Mouse (Mus musculus) hindbrain, postnatal 0 days (tissue): ENCODE results near the gene Kmt2c. TPM values are rescaled to one million over a fixed set of nuclear protein-coding genes. Genes with fewer than 3 reads are reported as not detected.
A peak's percentile ranks its signal among the peaks of the same experiment; 100 is the strongest.

Experiments used
- ATAC-seq: fragments of 200-750 bp; cut with Nextera tagmentation; 2 replicates; pipeline ENCODE4 v1.8.0; 2017; ENCODE audit warnings: mild to moderate bottlenecking, moderate TSS enrichment, moderate library complexity
- DNase-seq: peaks from one replicate; pipeline ENCODE4 v3.0.0-alpha.2; 2015; ENCODE audit warnings: low spot score
- H3K27ac ChIP-seq: fragments of 300-500 bp; sonication (generic); 2 replicates; pipeline ENCODE4 v1.5.1; 2014; ENCODE audit warnings: mild to moderate bottlenecking
- H3K27me3 ChIP-seq: fragments of 300-500 bp; sonication (generic); 2 replicates; pipeline ENCODE4 v1.6.1; 2014; ENCODE audit warnings: low read length, mixed read lengths; ENCODE audit not compliant: insufficient read depth
- H3K36me3 ChIP-seq: fragments of 300-500 bp; sonication (generic); 2 replicates; pipeline ENCODE4 v1.6.1; 2014; ENCODE audit warnings: low read length, mixed read lengths; ENCODE audit not compliant: insufficient read depth
- H3K4me1 ChIP-seq: fragments of 300-500 bp; sonication (generic); 2 replicates; pipeline ENCODE4 v1.6.1; 2014; ENCODE audit warnings: antibody characterized with exemption, low read length, mixed read lengths; ENCODE audit not compliant: insufficient read depth
- H3K4me2 ChIP-seq: fragments of 300-500 bp; sonication (generic); 2 replicates; pipeline ENCODE4 v1.6.1; 2014; ENCODE audit warnings: low read depth, mild to moderate bottlenecking, low read length, moderate library complexity, mixed read lengths
- H3K4me3 ChIP-seq: fragments of 300-500 bp; sonication (generic); 2 replicates; pipeline ENCODE4 v1.5.1; 2014; ENCODE audit warnings: low read length
- H3K9ac ChIP-seq: fragments of 300-500 bp; sonication (generic); replicated peaks from 2 replicates; pipeline ENCODE4 v1.6.1; 2014; ENCODE audit warnings: mild to moderate bottlenecking, low read length, moderate library complexity, mixed read lengths
- H3K9me3 ChIP-seq: fragments of 300-500 bp; sonication (generic); 2 replicates; pipeline ENCODE4 v1.6.1; 2016; ENCODE audit warnings: low read length, mixed read lengths
- CTCF ChIP-seq: IDR thresholded peaks from 2 replicates; pipeline ENCODE4 v1.5.1; 2016; ENCODE audit warnings: antibody characterized with exemption, control low read depth, low read depth
- WGBS: fragments of 180-500 bp; shearing (Covaris S2); extraction: QIAGEN DNeasy Blood & Tissue Kit; methylation state at CpG from one replicate; pipeline ENCODE4 v1.1.7; 2014; 5-methylcytosine and 5-hydroxymethylcytosine counted together
- polyA plus RNA-seq: library from polyadenylated mRNA; unstranded; fragments of >200 nt; fragmentation: Nextera tagmentation; extraction: Ambion mirVana; gene quantifications from 2 replicates; pipeline ENCODE4 v1.2.1, GENCODE M21; 2015
- total RNA-seq: library from RNA; depleted of rRNA; stranded (reverse); fragments of >200 nt; gene quantifications from 2 replicates; pipeline ENCODE4 v1.2.3, GENCODE M21; 2014

Kmt2c gene
- total and polyA plus RNA-seq, 2 experiments from 2014 or later = 10.8 to 46.5 TPM

DNA sequence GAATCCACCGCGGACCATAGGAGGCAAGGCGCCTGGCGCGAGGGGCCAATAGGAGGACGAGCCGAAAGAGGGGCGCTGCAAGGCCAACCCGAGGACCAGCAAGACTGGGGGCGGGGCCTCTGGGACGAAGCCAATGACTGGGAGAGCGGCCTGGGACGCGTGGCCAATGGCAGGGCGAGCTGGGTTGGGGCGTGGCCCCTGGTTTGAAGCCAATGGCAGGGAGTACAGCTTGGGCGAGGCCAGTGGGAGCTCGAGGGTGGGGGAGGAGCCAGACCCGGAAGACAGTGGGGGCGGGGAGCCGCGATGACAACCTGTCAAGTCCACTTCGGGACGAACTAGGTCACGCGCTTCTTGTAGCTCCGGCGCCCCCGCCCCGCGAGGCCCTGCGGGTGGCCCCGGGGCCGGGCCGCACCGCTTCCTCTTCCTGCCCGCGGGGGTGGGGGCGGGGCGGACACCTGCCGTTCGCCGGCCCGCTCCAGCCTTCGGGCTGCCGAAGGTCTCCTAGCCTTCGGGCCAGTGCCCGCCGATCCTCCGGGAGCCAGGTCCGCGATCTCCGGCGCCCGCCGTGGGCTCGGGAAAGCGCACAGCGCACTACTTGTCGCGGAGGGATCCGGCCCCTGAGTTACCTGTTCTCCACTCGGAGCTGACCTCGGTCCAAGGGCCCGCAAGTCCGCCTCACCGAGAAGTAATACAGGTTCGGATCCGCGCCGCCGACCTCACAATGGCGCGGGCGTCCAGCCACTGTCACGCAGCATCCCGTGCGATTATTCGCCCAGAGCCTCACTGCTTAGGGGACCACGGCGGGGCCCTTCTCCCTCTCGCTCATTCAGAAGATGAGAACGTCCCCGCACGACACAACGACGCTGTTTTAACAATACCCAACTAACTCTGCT, 31.2 kb upstream of the Kmt2c start:
- peak overlapping the region; percentile 96 for H3K27ac ChIP-seq
- WGBS = under 1% methylated on average over 84 of the region's 87 CpGs
- H3K36me3 ChIP-seq = no peaks in the 10 kb centered on the region
- H3K9me3 ChIP-seq = no peaks in the 10 kb centered on the region
- peak overlapping the region; percentile 77 for H3K9ac ChIP-seq
- DNase-seq (peak; percentile 100), ATAC-seq (peak; percentile 100)
- H3K4me3 ChIP-seq = peak overlapping the region; percentile 64
- H3K4me1 ChIP-seq = 0 out of 2 replicates have a peak, but pooled peaks cover 5% of the 10 kb centered on the region
- peak overlapping the region; percentile 78 for H3K4me2 ChIP-seq
- TF ChIP-seq CTCF = peak; percentile 50; the same call in 1 of the 2 replicates
- H3K27me3 ChIP-seq = no peaks in the 10 kb centered on the region

DNA sequence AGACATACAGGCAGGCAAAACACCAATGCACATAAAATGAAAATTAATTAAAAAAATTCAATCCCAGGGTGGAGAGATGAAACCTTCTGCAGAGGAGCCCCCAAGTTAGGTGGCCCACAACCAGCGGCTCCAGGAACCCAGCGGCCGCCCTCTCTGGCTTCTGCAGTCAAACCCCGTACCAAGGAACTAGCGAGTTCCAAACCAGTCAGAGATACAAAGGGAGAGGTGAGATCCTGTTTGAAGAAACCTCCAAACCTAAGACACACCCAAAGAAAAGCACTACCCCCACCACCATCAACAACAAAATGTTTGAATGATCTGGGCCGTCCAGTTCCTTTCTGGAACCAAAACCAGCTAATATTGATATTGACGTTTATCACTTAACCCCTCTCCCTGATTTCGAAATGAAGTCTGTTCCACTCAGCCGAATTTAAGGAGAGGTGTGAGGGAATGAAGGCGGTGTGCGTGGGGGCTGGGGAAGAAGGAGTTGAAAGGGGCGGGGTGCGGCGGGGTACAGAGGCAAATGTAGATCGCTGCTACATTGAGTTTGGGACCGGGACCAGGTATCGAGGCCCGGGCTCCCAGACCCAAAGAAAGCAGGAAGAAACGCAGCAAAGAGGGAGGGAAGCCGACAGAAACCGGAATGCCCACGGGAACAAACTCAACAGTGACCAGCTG, 30.4 kb upstream of the Kmt2c start:
- TF ChIP-seq CTCF = no peak
- no peaks in the 10 kb centered on the region for H3K27me3 ChIP-seq
- H3K27ac ChIP-seq = peak overlapping the region; percentile 96
- WGBS = 12% methylated on average over 22 of the region's 22 CpGs
- H3K36me3 ChIP-seq = no peaks in the 10 kb centered on the region
- no peaks in the 10 kb centered on the region for H3K9me3 ChIP-seq
- ATAC-seq = no peak; the same call in 1 of the 2 replicates
- H3K4me1 ChIP-seq = 0 out of 2 replicates have a peak, but pooled peaks cover 5% of the 10 kb centered on the region
- peak overlapping the region; percentile 77 for H3K9ac ChIP-seq
- peak overlapping the region; percentile 78 for H3K4me2 ChIP-seq
- no peak for DNase-seq
- H3K4me3 ChIP-seq = peak overlapping the region; percentile 64

DNA sequence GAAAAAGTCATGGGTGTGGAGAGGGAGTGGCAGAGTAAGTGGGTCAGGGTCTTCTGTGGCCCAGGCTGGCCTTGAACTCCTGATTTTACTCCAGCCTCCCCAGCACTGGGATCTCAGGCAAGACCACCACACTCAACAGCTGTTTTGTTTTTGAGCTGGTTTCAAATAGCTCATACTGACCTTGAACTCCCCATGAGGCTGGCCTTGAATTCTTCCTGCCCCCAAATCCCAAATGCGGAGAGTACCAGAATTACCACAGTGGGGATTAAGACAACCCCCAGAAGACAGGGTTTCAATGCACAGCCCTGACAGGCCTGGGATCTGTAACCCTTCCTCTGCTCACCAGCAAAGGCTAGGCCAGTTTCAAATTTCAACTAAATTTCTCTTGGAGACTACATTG, 29.4 kb upstream of the Kmt2c start:
- Histone ChIP-seq H3K27ac (no peak overlapping the region), H3K4me1 (0 out of 2 replicates have a peak, but pooled peaks cover 5% of the 10 kb centered on the region), H3K27me3 (no peaks in the 10 kb centered on the region), H3K4me3 (no peak overlapping the region), H3K9ac (no peak overlapping the region), H3K9me3 (no peaks in the 10 kb centered on the region), H3K4me2 (no peak overlapping the region), H3K36me3 (no peaks in the 10 kb centered on the region)
- ATAC-seq = no peak
- DNase-seq = no peak
- WGBS = 73% methylated on average over 1 of the region's 1 CpGs
- TF ChIP-seq CTCF = no peak

DNA sequence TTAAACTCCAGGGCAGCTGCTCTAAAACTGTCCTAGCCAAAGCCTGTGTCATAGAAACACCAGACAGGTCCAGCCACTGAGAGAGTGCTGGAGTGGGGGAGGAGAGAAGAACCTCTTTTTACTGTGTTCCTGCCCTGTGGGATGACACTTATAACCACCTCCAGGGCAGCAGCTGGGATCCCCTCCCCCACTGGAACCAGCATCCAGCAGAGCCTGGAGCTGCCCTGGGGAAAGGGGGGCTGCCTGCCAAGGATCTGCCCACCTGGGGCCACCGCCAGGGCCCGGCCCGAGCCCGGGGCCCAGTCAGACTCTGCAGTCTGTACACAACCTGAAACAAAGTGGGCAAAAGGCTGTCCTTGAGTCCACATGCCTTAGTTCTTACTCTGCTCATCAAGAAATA, 28.3 kb upstream of the Kmt2c start:
- 26% methylated on average over 4 of the region's 4 CpGs for WGBS
- ATAC-seq = no peak

DNA sequence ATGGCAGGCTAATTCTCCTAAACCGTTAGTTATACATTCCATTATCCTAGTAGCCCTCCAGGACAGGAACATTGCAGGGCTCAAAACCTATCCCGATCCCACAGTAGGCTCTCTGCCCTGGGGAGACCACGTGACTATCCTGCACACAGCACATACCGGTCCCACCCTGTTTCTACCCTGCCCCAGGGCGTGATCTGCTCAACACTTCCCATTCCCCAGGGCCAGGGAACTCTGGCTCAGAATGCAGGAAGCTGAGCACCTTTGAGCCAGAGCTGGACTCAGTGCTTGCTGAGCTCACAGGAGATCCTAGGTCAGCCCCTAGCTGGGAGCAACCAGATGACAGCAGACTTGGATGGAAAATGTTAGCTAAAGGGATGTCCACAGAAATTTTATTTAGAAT, 27.5 kb upstream of the Kmt2c start:
- WGBS = 48% methylated on average over 5 of the region's 5 CpGs
- Histone ChIP-seq H3K27me3 (no peaks in the 10 kb centered on the region), H3K27ac (no peak overlapping the region), H3K9me3 (no peaks in the 10 kb centered on the region), H3K4me3 (no peak overlapping the region), H3K4me1 (0 out of 2 replicates have a peak, but pooled peaks cover 5% of the 10 kb centered on the region), H3K4me2 (no peak overlapping the region), H3K9ac (no peak overlapping the region), H3K36me3 (no peaks in the 10 kb centered on the region)
- TF ChIP-seq CTCF = no peak
- ATAC-seq (no peak), DNase-seq (no peak)

More for the DNA sequence above, 28.3 kb upstream of the Kmt2c start:
- TF ChIP-seq CTCF = no peak
- Histone ChIP-seq H3K9me3 (no peaks in the 10 kb centered on the region), H3K9ac (no peak overlapping the region), H3K27me3 (no peaks in the 10 kb centered on the region), H3K4me1 (0 out of 2 replicates have a peak, but pooled peaks cover 5% of the 10 kb centered on the region), H3K4me3 (no peak overlapping the region), H3K36me3 (no peaks in the 10 kb centered on the region), H3K4me2 (no peak overlapping the region), H3K27ac (no peak overlapping the region)
- DNase-seq = no peak

DNA sequence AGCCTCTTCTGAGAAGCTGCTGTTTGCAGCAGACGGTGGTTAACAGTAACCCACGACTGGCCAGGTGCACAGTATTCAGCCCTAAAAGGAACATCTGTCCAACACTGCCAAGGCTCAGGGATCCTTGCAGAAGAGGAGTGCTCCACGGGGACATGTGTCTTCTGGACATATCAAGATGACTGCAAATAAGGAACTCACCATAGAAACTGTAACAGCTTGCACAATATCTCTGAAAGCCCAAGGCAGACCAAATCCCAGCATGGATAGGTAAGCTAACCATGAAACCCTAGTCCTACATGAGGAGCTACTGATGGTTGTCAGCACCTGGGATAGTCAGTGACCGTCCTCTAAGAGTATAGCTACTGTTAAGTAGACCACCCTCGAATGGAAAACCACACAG, 22.9 kb upstream of the Kmt2c start:
- no peaks in the 10 kb centered on the region for H3K36me3 ChIP-seq
- no peak for TF ChIP-seq CTCF
- ATAC-seq (no peak), DNase-seq (no peak)
- no peaks in the 10 kb centered on the region for H3K27me3 ChIP-seq
- 88% methylated on average over 5 of the region's 5 CpGs for WGBS
- no peak overlapping the region for H3K27ac ChIP-seq
- H3K9me3 ChIP-seq = no peaks in the 10 kb centered on the region
- no peak overlapping the region for H3K4me3 ChIP-seq
- no peak overlapping the region for H3K4me2 ChIP-seq
- no peak overlapping the region for H3K9ac ChIP-seq
- H3K4me1 ChIP-seq = no peaks in the 10 kb centered on the region
